ENCODE assay signal across 9 mouse cellular contexts in the genomic region with DNA sequence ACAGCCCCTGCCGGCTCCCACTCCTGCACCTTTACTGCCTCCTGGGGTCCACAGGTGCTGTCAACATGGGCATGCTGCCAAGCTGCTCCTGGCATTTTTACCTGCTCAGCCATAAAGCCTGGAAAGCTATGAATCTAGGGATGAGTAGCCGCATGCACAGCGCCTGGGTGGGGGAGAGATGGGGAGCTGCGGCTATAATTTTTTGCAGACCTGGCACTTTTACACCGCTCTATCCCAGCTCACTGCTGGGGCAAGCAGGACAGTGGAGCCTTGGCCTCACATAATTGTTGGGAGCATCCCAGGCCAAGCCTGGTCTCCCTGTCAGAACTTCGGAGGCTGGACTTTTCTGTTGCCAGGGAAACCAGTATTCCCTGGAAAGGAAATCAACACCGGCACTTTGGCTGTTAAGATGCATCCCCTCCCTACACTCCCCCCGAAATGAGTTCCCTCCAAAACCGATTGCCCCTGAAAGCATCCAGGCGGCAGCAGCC.
DNase-seq lines count a peak whose midpoint lies in the region; ATAC-seq lines count a peak whose summit lies in the region.
"Had no signal": no experiment of that assay in that cellular context is flagged by ENCODE, and none has a peak within 500 bp of the region (broad histone marks: within the 10 kb centered on the region; RNA-seq: fewer than 3 reads in every experiment).

No protein-coding gene starts in this region.

- peak; percentile 40; the same call in 1 of the 2 replicates for ATAC-seq in hindbrain, embryonic 16.5 days
- ATAC-seq in neural tube, embryonic 12.5 days (ENCODE audit: low FRiP score, low read depth), result no peak
- no peak for ATAC-seq in frontal cortex, adult (ENCODE audit: low TSS enrichment)

- H3K27ac ChIP-seq in hindbrain, embryonic 16.5 days (ENCODE audit: low read depth, low read length), result peak overlapping the region; percentile 70
- H3K27ac ChIP-seq in neural tube, embryonic 12.5 days, result no peak overlapping the region

- 10% methylated on average over 10 of the region's 10 CpGs for WGBS in hindbrain, embryonic 16.5 days
- WGBS in neural tube, embryonic 12.5 days, result 10% methylated on average over 10 of the region's 10 CpGs

- intact Hi-C loops in left cerebral cortex, postnatal 4 days (cut with DNase I), result no loop called here

- H3K4me3 ChIP-seq in hindbrain, embryonic 16.5 days (ENCODE audit: low read length), result no peak overlapping the region
- no peak overlapping the region for H3K4me3 ChIP-seq in neural tube, embryonic 12.5 days

- H3K9me3 ChIP-seq in hindbrain, embryonic 16.5 days (ENCODE audit: control insufficient read depth, low read length), result no peaks in the 10 kb centered on the region
- H3K9me3 ChIP-seq in neural tube, embryonic 12.5 days, result no peaks in the 10 kb centered on the region

- peak; percentile 53 for DNase-seq in left cerebral cortex, postnatal 4 days
- DNase-seq in left cerebral cortex, adult 11 months (ENCODE audit: low spot score), result no peak
- DNase-seq in embryo, embryonic 10.5 days (ENCODE audit: low spot score), result peak; percentile 77
- no peak for DNase-seq in frontal cortex, postnatal 25 days (ENCODE audit: low spot score in 2 of 2)
- no peak for DNase-seq in adrenal gland, postnatal 10 days

- no peaks in the 10 kb centered on the region for H3K36me3 ChIP-seq in hindbrain, embryonic 16.5 days (ENCODE audit: control insufficient read depth, insufficient read depth, low read length)
- H3K36me3 ChIP-seq in neural tube, embryonic 12.5 days, result peaks cover 16% of the 10 kb centered on the region; the same call in 1 of the 2 replicates

- H3K27me3 ChIP-seq in hindbrain, embryonic 16.5 days (replicated peaks; ENCODE audit: control insufficient read depth, insufficient read depth, low read length), result no peaks in the 10 kb centered on the region
- H3K27me3 ChIP-seq in neural tube, embryonic 12.5 days (replicated peaks), result no peaks in the 10 kb centered on the region
- H3K27me3 ChIP-seq: Patski had no signal

- H3K9ac ChIP-seq in hindbrain, embryonic 16.5 days (ENCODE audit: low read depth, low read length), result peak overlapping the region; percentile 50
- 0 out of 2 replicates have a peak overlapping the region, but pooled peaks have one; percentile 22 for H3K9ac ChIP-seq in neural tube, embryonic 12.5 days

- H3K4me1 ChIP-seq in hindbrain, embryonic 16.5 days (ENCODE audit: control insufficient read depth, insufficient read depth, low read depth, low read length), result peaks cover 57% of the 10 kb centered on the region
- H3K4me1 ChIP-seq in neural tube, embryonic 12.5 days, result peaks cover 80% of the 10 kb centered on the region

- peak overlapping the region; percentile 31 for H3K4me2 ChIP-seq in hindbrain, embryonic 16.5 days (ENCODE audit: low read length)
- H3K4me2 ChIP-seq in neural tube, embryonic 12.5 days (replicated peaks), result peak overlapping the region; percentile 31

Comparison
In these comparisons a context has a peak if more than half of its experiments do, and no peak if none do; other contexts are left out.
1. DNase-seq: peak in left cerebral cortex, postnatal 4 days (single experiment) and embryo, embryonic 10.5 days (single experiment); none in left cerebral cortex, adult 11 months (single experiment), frontal cortex, postnatal 25 days (0 of 2) and adrenal gland, postnatal 10 days (single experiment).